25 mouse cellular contexts compared by ENCODE assay signal in genomic region chr3:87989935-87990334, GRCm38 (mm10). TPM values are rescaled to one million over a fixed set of nuclear protein-coding genes. Genes with fewer than 3 reads are reported as not detected.
"Had no signal": no experiment of that assay in that cellular context is flagged by ENCODE, and none has a peak within 500 bp of the region (broad histone marks: within the 10 kb centered on the region; RNA-seq: fewer than 3 reads in every experiment).

No protein-coding gene starts in this region.

- H3K9me3 ChIP-seq: liver, embryonic 13.5 days; midbrain, embryonic 13.5 days; neural tube, embryonic 13.5 days had no signal

- H3K27ac ChIP-seq: left cerebral cortex, adult 2 months; liver, embryonic 13.5 days; midbrain, embryonic 13.5 days; neural tube, embryonic 13.5 days had no signal

- H3K4me2 ChIP-seq: liver, embryonic 13.5 days; midbrain, embryonic 13.5 days; neural tube, embryonic 13.5 days had no signal

- DNase-seq: kidney, adult 8-10 months; kidney, postnatal 14 days; kidney, postnatal 4 days; liver, embryonic 13.5 days; lung, adult 2 months; lung, postnatal 14 days; lung, postnatal 4 days; retina, postnatal 1 day; thymus, adult 18-20 months; thymus, postnatal 14 days; thymus, postnatal 4 days had no signal

- H3K9ac ChIP-seq: liver, embryonic 13.5 days; neural tube, embryonic 13.5 days had no signal

- ATAC-seq: midbrain, embryonic 13.5 days; midbrain, embryonic 16.5 days had no signal

- H3K36me3 ChIP-seq: liver, embryonic 13.5 days; midbrain, embryonic 13.5 days; neural tube, embryonic 13.5 days had no signal

- H3K4me3 ChIP-seq: left cerebral cortex, adult 2 months; liver, embryonic 13.5 days; midbrain, embryonic 13.5 days; myocyte; neural tube, embryonic 13.5 days had no signal

RNA-seq across cellular contexts. Expression of gene Bcan, which starts 10.1 kb away (rescaled TPM):
- total RNA-seq: liver, adult 2 months; megakaryocyte progenitor cell, adult 5-6 weeks; megakaryocyte-erythroid progenitor cell, adult 5-6 weeks; monocyte, adult 5-6 weeks; neutrophil, adult 5-6 weeks had no signal
- polyA plus RNA-seq: limb, embryonic 11.5 days; liver, adult 2 months; spleen, adult 2 months had no signal

RNA-seq across cellular contexts. Expression of gene Nes, which starts 19.1 kb away (rescaled TPM):
- total RNA-seq: megakaryocyte-erythroid progenitor cell, adult 5-6 weeks had no signal

RNA-seq across cellular contexts. Expression of gene Hapln2, which starts 37.4 kb away (rescaled TPM):
- total RNA-seq: liver, adult 2 months; megakaryocyte progenitor cell, adult 5-6 weeks; megakaryocyte-erythroid progenitor cell, adult 5-6 weeks; monocyte, adult 5-6 weeks; neutrophil, adult 5-6 weeks had no signal
- polyA plus RNA-seq: liver, adult 2 months; liver, embryonic 13.5 days; liver, embryonic 16.5 days; myocyte; small intestine, adult 2 months; spleen, adult 2 months had no signal

RNA-seq across cellular contexts. Expression of gene Crabp2, which starts 41.5 kb away (rescaled TPM):
- total RNA-seq: liver, adult 2 months; megakaryocyte progenitor cell, adult 5-6 weeks; monocyte, adult 5-6 weeks; neutrophil, adult 5-6 weeks had no signal
- polyA plus RNA-seq: liver, adult 2 months; small intestine, adult 2 months had no signal
